Mouse (Mus musculus) C2C12 (cell line): ENCODE measurements around the gene Parp8. TPM values are rescaled to one million over a fixed set of nuclear protein-coding genes. Genes with fewer than 3 reads are reported as not detected.

Experiments used
- H3K27me3 ChIP-seq: one replicate; pipeline ENCODE4 v1.6.1; 2011; ENCODE audit not compliant: control insufficient read depth, insufficient read depth, insufficient read length
- H3K36me3 ChIP-seq: one replicate; pipeline ENCODE4 v1.6.1; 2011; ENCODE audit not compliant: control insufficient read depth, insufficient read depth
- H3K4me3 ChIP-seq: one replicate; pipeline ENCODE4 v1.5.1; 2011; ENCODE audit warnings: mild to moderate bottlenecking, control low read depth; ENCODE audit not compliant: poor library complexity, insufficient read depth, severe bottlenecking
- H3K79me2 ChIP-seq: one replicate; pipeline ENCODE4 v1.6.1; 2011; ENCODE audit not compliant: control insufficient read depth, insufficient read depth
- H3K79me3 ChIP-seq: one replicate; pipeline ENCODE4 v1.6.1; 2011; ENCODE audit warnings: low read depth, control low read depth
- H3ac ChIP-seq: one replicate; pipeline ENCODE3; 2011; ENCODE audit warnings: low read depth; ENCODE audit not compliant: control insufficient read depth, insufficient read length
- CEBPB ChIP-seq: IDR thresholded peaks from one replicate; pipeline ENCODE4 v1.6.1; 2011; ENCODE audit warnings: low read depth, mild to moderate bottlenecking, control low read depth, moderate library complexity
- CTCF ChIP-seq: IDR thresholded peaks from one replicate; pipeline ENCODE4 v1.5.1; 2011; ENCODE audit not compliant: control insufficient read depth, insufficient read depth, insufficient read length
- FOSL1 ChIP-seq: IDR thresholded peaks from one replicate; pipeline ENCODE4 v1.8.0; 2011; ENCODE audit warnings: mild to moderate bottlenecking, low read length; ENCODE audit not compliant: poor library complexity, insufficient read depth, severe bottlenecking
- MAX ChIP-seq: IDR thresholded peaks from one replicate; pipeline ENCODE4 v1.6.1; 2011; ENCODE audit warnings: mild to moderate bottlenecking, control low read depth
- MYOD1 ChIP-seq: IDR thresholded peaks from one replicate; pipeline ENCODE4 v1.6.1; 2011; ENCODE audit warnings: low read depth; ENCODE audit not compliant: control insufficient read depth, insufficient read length
- MYOG ChIP-seq: IDR thresholded peaks from one replicate; pipeline ENCODE4 v1.6.1; 2011; ENCODE audit not compliant: control insufficient read depth, insufficient read length; ENCODE audit errors: extremely low read depth
- USF1 ChIP-seq: IDR thresholded peaks from one replicate; pipeline ENCODE4 v1.6.1; 2011; ENCODE audit warnings: low read depth, mild to moderate bottlenecking, control low read depth, moderate library complexity
- polyA plus RNA-seq: library from polyadenylated mRNA; unstranded; fragments of >200 nt; fragmentation: generic; extraction: Trizol; gene quantifications from one replicate; pipeline ENCODE4 v1.2.1, GENCODE M21; 2012; ENCODE audit warnings: missing spikeins

Gene Parp8
- polyA plus RNA-seq, 1 experiment = 7.7 TPM

DNA sequence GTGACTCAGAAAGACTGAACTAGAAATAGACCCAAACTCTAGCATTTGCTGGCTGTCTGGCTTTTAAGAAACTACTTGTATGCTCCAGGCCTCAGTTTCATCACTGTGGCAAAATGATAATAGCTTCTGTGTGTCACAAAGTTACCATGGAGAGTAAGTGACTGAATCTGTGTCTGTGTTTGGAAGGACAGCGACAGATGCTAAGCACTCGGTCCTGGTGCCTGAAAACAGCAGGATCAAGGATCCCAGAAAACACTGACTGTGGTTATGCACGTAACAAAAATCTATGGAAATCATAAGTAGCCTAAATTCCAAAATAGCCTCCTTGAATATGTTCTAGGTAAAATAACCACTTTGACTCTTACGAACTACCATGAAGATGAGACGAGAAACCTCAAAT is 126.9 kb downstream of the Parp8 start:
- Histone ChIP-seq H3K36me3 (peaks cover 4% of the 10 kb centered on the region), H3K4me3 (no peak overlapping the region), H3K27me3 (no peaks in the 10 kb centered on the region), H3K79me3 (no peaks in the 10 kb centered on the region), H3K79me2 (no peaks in the 10 kb centered on the region), H3ac (no peak overlapping the region)
- TF ChIP-seq USF1 (no peak), MYOD1 (peak; percentile 29)

DNA sequence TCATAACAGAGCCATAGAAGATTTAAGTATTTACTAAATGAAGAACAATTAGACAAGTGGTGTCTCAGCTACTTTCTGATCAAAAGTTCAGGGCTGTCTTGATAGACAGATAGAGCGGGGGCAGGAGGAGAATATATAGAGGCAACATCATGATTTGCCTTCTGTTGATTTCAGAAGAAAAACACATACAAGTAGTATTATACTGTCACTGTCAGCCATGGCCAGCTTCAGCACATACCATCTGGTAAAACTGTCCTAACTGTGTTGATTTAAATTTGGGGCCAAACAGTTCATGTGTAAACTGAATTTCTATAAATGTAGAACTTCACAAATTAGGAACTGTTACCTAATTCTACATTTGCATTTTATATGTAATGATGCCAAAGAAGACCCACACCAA is 127.6 kb downstream of the Parp8 start:
- Histone ChIP-seq H3K79me3 (no peaks in the 10 kb centered on the region), H3K4me3 (no peak overlapping the region), H3ac (no peak overlapping the region), H3K79me2 (no peaks in the 10 kb centered on the region), H3K36me3 (peaks cover 10% of the 10 kb centered on the region), H3K27me3 (no peaks in the 10 kb centered on the region)
- no peak for TF ChIP-seq CTCF
- no peak for TF ChIP-seq USF1
- no peak for TF ChIP-seq MYOD1
- no peak for TF ChIP-seq CEBPB
- no peak for TF ChIP-seq FOSL1

DNA sequence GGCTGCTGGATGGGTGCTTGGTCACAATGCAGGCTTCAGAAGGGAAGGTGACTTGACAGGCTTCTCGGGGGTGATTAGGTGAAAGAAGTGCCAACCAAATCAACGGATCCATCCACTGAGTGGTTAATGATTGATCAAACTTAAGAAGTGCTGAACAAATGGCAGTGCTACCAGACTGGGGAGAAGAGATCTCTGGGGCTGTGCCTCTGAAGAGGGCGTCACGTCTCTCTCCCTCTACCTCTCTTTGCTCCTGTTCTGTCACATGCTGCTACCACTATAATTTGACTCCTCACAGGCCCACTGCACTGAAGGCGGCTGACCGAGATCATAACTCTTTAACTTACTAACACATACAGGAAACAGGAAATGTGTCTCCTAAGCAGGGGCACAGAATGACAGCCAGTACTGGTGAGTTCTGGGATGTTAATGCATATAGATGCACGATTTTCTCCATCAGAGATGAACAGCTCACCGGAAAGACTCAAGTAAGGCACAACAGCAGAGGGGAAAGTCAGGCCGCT is 140.9 kb downstream of the Parp8 start:
- TF ChIP-seq MAX (no peak), CEBPB (no peak), CTCF (no peak), USF1 (no peak), MYOD1 (no peak), MYOG (no peak), FOSL1 (no peak)
- no peaks in the 10 kb centered on the region for H3K79me2 ChIP-seq
- H3K4me3 ChIP-seq = no peak overlapping the region
- no peaks in the 10 kb centered on the region for H3K79me3 ChIP-seq
- H3ac ChIP-seq = no peak overlapping the region
- peaks cover 7% of the 10 kb centered on the region for H3K36me3 ChIP-seq
- no peaks in the 10 kb centered on the region for H3K27me3 ChIP-seq

DNA sequence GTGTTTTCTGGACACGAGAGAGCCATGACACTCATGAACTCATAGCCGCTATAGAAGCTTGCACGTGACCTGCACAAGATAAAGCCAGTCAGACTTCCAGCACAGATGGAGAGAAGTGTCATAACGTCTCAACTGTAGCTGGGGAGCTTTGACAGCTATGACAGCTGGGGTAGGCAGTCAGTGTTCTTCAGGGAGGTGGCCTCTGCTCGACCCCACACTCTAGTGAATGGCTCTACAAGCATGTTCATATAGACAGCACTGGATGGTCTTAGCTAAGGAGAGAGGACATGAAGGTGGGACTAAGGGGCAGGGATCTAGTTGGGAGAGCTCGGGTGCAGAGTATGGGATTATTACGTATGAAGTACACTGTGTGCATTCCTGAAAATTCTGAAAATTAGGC is 143.1 kb downstream of the Parp8 start:
- no peaks in the 10 kb centered on the region for H3K27me3 ChIP-seq
- H3K36me3 ChIP-seq = peaks cover 7% of the 10 kb centered on the region
- no peak for TF ChIP-seq CTCF
- no peak overlapping the region for H3ac ChIP-seq
- no peak overlapping the region for H3K4me3 ChIP-seq
- H3K79me3 ChIP-seq = no peaks in the 10 kb centered on the region
- no peaks in the 10 kb centered on the region for H3K79me2 ChIP-seq

DNA sequence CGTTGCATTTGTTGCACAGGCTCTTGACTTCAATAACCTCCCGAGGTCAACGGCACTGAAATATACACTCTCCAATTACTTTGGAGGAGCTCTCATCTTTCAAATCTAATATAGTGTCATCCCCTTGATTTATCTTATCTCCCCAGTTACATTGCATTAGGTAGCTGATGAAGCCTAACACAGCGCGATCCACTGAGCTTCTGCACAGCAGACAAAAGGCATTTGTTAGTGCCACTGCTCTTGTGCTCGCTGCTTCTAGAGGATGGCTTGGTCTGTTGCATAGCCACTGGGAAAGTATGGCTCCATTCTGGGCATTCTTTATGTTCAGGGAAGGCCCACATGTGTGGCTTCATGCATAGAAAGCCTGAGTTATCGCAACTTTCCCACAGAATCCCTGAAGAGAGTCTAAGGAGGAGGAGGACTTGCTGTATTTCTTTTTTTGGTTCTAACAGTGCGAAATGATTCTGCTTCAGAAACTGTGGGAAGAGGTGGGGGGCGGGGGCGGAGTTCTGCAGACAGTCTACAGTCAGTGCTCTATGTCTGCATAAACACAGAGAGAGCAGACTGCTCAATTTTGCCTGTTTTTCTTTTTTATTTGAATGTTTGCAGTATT is 145.7 kb downstream of the Parp8 start:
- TF ChIP-seq MYOG = no peak
- TF ChIP-seq MAX = no peak
- no peak for TF ChIP-seq CTCF
- TF ChIP-seq MYOD1 = no peak
- no peak for TF ChIP-seq USF1
- no peak for TF ChIP-seq CEBPB
- no peak for TF ChIP-seq FOSL1
- Histone ChIP-seq H3K4me3 (no peak overlapping the region), H3K36me3 (peaks cover 2% of the 10 kb centered on the region)

DNA sequence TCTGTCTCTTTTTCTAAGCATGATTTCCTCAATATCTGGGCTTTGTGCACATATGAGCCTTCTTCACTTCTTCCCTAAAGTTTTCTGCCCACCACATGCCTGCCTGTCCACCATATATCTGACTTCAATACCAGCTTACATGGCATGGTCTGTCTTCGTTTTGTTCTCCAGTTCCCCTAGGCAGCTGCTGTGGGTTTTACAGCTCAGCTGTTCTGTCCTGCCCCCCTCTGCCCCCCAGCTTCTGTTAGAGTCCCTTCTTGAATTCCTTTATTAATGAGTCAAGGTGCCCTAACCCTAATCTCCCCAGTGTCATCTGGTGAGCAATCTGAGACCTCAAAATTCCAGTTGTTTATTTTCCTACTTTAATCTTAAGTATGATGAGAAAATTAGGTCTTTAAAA is 155.1 kb downstream of the Parp8 start:
- no peak overlapping the region for H3K4me3 ChIP-seq
- H3K79me3 ChIP-seq = no peaks in the 10 kb centered on the region
- H3ac ChIP-seq = no peak overlapping the region
- H3K79me2 ChIP-seq = no peaks in the 10 kb centered on the region
- TF ChIP-seq MAX (no peak), FOSL1 (no peak), USF1 (no peak), MYOD1 (no peak), CTCF (no peak), CEBPB (no peak), MYOG (no peak)
- H3K27me3 ChIP-seq = no peaks in the 10 kb centered on the region
- peaks cover 9% of the 10 kb centered on the region for H3K36me3 ChIP-seq

More for the DNA sequence above, 145.7 kb downstream of the Parp8 start:
- no peaks in the 10 kb centered on the region for H3K79me3 ChIP-seq
- H3ac ChIP-seq = no peak overlapping the region
- H3K27me3 ChIP-seq = no peaks in the 10 kb centered on the region
- H3K79me2 ChIP-seq = no peaks in the 10 kb centered on the region
